Mouse (Mus musculus) G1E (cell line): ENCODE measurements around the gene Zc3h18. TPM values are rescaled to one million over a fixed set of nuclear protein-coding genes. Genes with fewer than 3 reads are reported as not detected.
A peak's percentile ranks its signal among the peaks of the same experiment; 100 is the strongest.

Experiments
- ATAC-seq: 2 replicates; pipeline ENCODE4 v1.8.0; 2016; ENCODE audit warnings: mild to moderate bottlenecking; ENCODE audit not compliant: insufficient number of reproducible peaks, poor library complexity, low FRiP score, severe bottlenecking; ENCODE audit errors: extremely low read depth
- DNase-seq: peaks from one replicate; pipeline ENCODE4 v3.0.0; 2012; ENCODE audit warnings: low spot score
- H3K27me3 ChIP-seq: 2 replicates; pipeline ENCODE4 v1.6.1; 2012; ENCODE audit warnings: mild to moderate bottlenecking, low read length, inconsistent platforms; ENCODE audit not compliant: insufficient read depth
- H3K36me3 ChIP-seq: replicated peaks from 2 replicates; pipeline ENCODE3; 2012; ENCODE audit warnings: mild to moderate bottlenecking, inconsistent platforms
- H3K4me1 ChIP-seq: 2 replicates; pipeline ENCODE4 v1.6.1; 2012; ENCODE audit warnings: low read depth, low read length, inconsistent platforms, mixed read lengths; ENCODE audit not compliant: insufficient read depth
- H3K4me3 ChIP-seq: 2 replicates; pipeline ENCODE4 v1.5.1; 2012; ENCODE audit warnings: low read depth, mild to moderate bottlenecking, inconsistent platforms, low read length, moderate library complexity, mixed read lengths
- H3K9me3 ChIP-seq: replicated peaks from 2 replicates; pipeline ENCODE4 v1.6.1; 2012; ENCODE audit warnings: inconsistent platforms
- CTCF ChIP-seq: IDR thresholded peaks from 2 replicates; pipeline ENCODE4 v1.5.1; 2012; ENCODE audit warnings: low read depth, low read length, inconsistent platforms, mixed read lengths
- GATA1 ChIP-seq: IDR thresholded peaks from 2 replicates; pipeline ENCODE4 v1.6.1; 2012; ENCODE audit warnings: borderline replicate concordance, low read length, inconsistent platforms, mixed read lengths
- GATA2 ChIP-seq: IDR thresholded peaks from 2 replicates; pipeline ENCODE4 v1.6.1; 2012; ENCODE audit warnings: low read depth, low read length, inconsistent platforms, borderline replicate concordance
- POLR2AphosphoS5 ChIP-seq: IDR thresholded peaks from 2 replicates; pipeline ENCODE4 v1.6.1; 2012; ENCODE audit warnings: low read depth, low read length, inconsistent platforms; ENCODE audit not compliant: insufficient replicate concordance
- TAL1 ChIP-seq: conservative IDR thresholded peaks from 2 replicates; pipeline ENCODE4 v1.6.1; 2012; ENCODE audit warnings: low read depth, low read length, inconsistent platforms, mixed read lengths
- polyA plus RNA-seq: library from polyadenylated mRNA; stranded (reverse); fragments of >175 nt; gene quantifications from 2 replicates; pipeline ENCODE4 v1.2.3, GENCODE M21; 2012
- total RNA-seq, 2 experiments: library from RNA; stranded (forward) in 1 of 2; stranded (reverse) in 1 of 2; fragments of 200-1000 nt in 1 of 2; fragments of >200 nt in 1 of 2; fragmentation: Nextera tagmentation in 1 of 2; gene quantifications; 2 replicates each; pipeline ENCODE4 v1.2.3; 2014 to 2017

Zc3h18 gene
- total and polyA plus RNA-seq, 3 experiments, result 40.3 to 143 (median 58.4) TPM

GRCm38 (mm10) chr8:122444058-122444748 is 67.8 kb downstream of the Zc3h18 start:
- ATAC-seq, result peak; percentile 12
- no peak for TF ChIP-seq POLR2AphosphoS5
- Histone ChIP-seq H3K36me3 (peaks cover 27% of the 10 kb centered on the region), H3K4me3 (peak overlapping the region; percentile 77), H3K9me3 (no peaks in the 10 kb centered on the region), H3K27me3 (peaks cover 33% of the 10 kb centered on the region), H3K4me1 (peaks cover 43% of the 10 kb centered on the region)
- peak; percentile 72 for DNase-seq

DNA sequence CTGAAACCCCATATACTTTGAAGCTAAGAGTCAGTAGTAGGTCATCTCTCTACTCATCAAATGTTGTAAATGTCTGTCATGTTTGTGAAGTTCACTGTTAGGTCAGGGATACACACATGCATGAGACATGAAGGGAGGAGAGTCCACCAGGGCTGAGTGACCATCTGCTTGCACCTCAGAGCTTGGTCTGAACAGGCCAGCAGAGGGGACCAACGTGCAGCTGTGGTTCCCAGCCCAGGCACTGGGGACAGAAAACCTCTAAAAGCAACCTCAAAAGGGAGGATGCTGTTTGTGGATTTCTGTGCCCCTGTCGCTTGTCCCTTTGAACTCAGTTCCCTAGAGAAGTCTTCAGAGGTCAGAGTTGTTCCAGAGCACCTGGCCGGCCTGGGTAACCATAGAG is 68.8 kb downstream of the Zc3h18 start:
- H3K27me3 ChIP-seq, result peaks cover 37% of the 10 kb centered on the region
- no peaks in the 10 kb centered on the region for H3K9me3 ChIP-seq
- TF ChIP-seq CTCF, result no peak
- no peak for TF ChIP-seq GATA1
- no peak for TF ChIP-seq GATA2
- TF ChIP-seq POLR2AphosphoS5, result no peak
- TF ChIP-seq TAL1, result no peak
- ATAC-seq (no peak), DNase-seq (no peak)
- no peak overlapping the region for H3K4me3 ChIP-seq
- H3K36me3 ChIP-seq, result peaks cover 17% of the 10 kb centered on the region
- peaks cover 37% of the 10 kb centered on the region for H3K4me1 ChIP-seq

DNA sequence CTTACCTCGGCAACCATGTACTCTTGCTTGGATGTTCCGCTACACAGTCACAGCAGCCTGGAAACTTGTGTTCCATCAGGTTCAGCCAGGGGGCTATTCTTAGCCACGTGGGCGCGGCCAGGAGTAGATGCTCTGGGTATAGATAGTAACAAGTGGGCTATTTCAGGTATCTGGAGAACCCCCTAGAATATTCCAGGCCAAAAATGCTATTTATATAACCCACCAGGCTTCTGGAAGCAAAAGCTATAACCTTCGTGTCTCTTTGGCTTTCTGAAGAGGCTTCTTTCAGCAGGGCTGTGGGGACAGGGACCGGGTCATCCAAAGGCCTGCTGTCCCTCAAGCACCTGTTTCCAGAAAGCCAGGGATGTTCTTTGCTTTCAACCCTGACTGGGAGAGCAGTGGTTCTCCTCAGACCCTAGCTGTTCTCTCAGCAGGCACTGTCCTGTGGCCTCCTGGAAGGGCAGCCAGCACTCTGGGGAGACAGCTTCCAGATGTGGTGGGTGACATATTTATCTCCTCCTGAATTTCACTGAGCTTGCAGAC is 74.8 kb downstream of the Zc3h18 start:
- no peak overlapping the region for H3K4me3 ChIP-seq
- no peaks in the 10 kb centered on the region for H3K36me3 ChIP-seq
- peaks cover 5% of the 10 kb centered on the region; the same call in 1 of the 2 replicates for H3K4me1 ChIP-seq
- no peak for ATAC-seq
- no peaks in the 10 kb centered on the region for H3K9me3 ChIP-seq
- no peak for TF ChIP-seq GATA2
- TF ChIP-seq CTCF, result no peak
- TF ChIP-seq POLR2AphosphoS5, result no peak
- no peak for TF ChIP-seq TAL1
- no peak for TF ChIP-seq GATA1
- DNase-seq, result no peak
- peaks cover 82% of the 10 kb centered on the region for H3K27me3 ChIP-seq

GRCm38 (mm10) chr8:122452154-122452553 is 75.7 kb downstream of the Zc3h18 start:
- Histone ChIP-seq H3K9me3 (no peaks in the 10 kb centered on the region), H3K27me3 (peaks cover 85% of the 10 kb centered on the region), H3K36me3 (no peaks in the 10 kb centered on the region), H3K4me1 (peaks cover 5% of the 10 kb centered on the region; the same call in 1 of the 2 replicates), H3K4me3 (no peak overlapping the region)
- DNase-seq (no peak), ATAC-seq (no peak)
- TF ChIP-seq TAL1 (no peak), GATA1 (no peak), CTCF (no peak), GATA2 (no peak), POLR2AphosphoS5 (no peak)

DNA sequence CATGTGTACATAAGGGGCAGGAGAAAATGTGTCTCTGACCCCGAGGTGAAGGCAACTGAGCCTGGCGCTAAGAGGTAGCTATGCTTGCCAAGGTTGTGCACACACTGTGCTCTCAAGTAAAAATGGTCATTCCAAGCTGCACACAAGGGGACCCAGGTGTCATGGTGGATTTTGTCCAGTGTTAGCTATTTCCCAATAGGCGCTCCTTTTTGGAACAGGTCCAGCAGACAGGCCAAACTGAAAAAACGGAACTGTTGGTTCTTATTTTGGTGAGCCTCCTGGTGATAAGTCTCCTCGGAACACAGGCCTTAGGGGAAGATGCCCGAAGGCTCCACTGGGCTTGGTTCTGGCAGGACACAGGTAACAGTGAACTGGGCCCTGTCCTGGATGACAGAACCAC is 78.0 kb downstream of the Zc3h18 start:
- Histone ChIP-seq H3K9me3 (no peaks in the 10 kb centered on the region), H3K4me1 (peaks cover 4% of the 10 kb centered on the region; the same call in 1 of the 2 replicates), H3K27me3 (peaks cover 83% of the 10 kb centered on the region), H3K36me3 (no peaks in the 10 kb centered on the region), H3K4me3 (no peak overlapping the region)
- DNase-seq (no peak), ATAC-seq (no peak)
- no peak for TF ChIP-seq CTCF
- no peak for TF ChIP-seq TAL1
- TF ChIP-seq POLR2AphosphoS5, result no peak
- no peak for TF ChIP-seq GATA2
- TF ChIP-seq GATA1, result no peak

DNA sequence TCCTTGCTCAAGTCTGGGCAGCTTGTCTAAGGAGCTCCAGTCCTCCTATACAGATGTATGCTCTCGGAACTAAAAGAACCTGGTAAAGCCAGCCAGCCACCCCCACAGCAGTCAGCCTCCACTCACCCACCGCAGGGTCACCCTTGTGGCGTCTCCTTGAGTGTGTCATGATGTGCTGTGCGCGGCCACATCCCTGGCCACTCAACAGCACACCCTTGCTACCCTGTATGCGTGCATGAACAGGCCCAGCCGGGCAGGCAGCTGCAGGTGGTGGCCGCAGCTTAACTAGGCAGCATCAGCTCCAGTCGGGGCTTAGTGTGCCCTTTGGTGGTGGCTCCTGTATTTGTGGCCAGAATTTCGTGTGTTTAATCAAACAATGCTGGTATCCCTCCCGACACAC is 80.8 kb downstream of the Zc3h18 start:
- DNase-seq (no peak), ATAC-seq (no peak)
- Histone ChIP-seq H3K36me3 (no peaks in the 10 kb centered on the region), H3K27me3 (peaks cover 92% of the 10 kb centered on the region), H3K9me3 (no peaks in the 10 kb centered on the region; the same call in 1 of the 2 replicates), H3K4me3 (no peak overlapping the region), H3K4me1 (peaks cover 26% of the 10 kb centered on the region)
- TF ChIP-seq TAL1 (no peak), POLR2AphosphoS5 (no peak)

DNA sequence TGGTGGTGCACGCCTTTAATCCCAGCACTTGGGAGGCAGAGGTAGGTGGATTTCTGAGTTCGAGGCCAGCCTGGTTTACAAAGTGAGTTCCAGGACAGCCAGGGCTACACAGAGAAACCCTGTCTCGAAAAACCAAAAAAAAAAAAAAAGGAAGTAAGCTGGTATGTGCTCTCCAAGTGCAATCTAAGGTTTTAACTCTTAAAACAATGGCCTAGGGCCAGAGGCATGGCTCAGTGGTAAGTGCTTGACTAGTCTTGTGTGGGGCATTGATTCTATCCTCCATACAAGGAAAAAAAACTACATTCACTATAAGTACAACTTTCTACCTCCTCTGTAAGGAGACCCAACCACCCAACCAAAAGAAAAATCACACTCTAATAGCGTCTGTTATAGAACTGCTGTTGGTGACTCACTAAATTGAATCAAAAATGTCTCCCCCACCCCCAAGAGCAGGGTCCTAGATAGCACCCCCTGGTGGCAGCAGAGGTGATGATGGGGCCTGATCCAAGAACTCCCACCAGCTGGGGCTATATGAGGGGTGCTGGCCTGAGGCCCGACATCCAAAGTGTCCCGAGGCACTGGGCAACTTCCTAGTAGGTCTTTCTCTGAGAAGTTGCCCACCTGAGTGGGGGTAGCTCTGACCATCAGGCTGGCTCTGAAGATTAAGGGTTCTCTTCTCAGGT is 83.0 kb downstream of the Zc3h18 start:
- ATAC-seq, result no peak
- no peak overlapping the region for H3K4me3 ChIP-seq
- H3K36me3 ChIP-seq, result no peaks in the 10 kb centered on the region
- no peak for TF ChIP-seq TAL1
- TF ChIP-seq POLR2AphosphoS5, result no peak
- no peak for TF ChIP-seq GATA1
- no peak for TF ChIP-seq CTCF
- no peak for TF ChIP-seq GATA2
- no peaks in the 10 kb centered on the region; the same call in 1 of the 2 replicates for H3K9me3 ChIP-seq
- DNase-seq, result no peak
- peaks cover 41% of the 10 kb centered on the region for H3K4me1 ChIP-seq
- H3K27me3 ChIP-seq, result peaks cover 91% of the 10 kb centered on the region
